Mouse (Mus musculus) erythroblast, embryonic 14.5 days (primary cell): ENCODE measurements around the gene Ulk3. TPM values are rescaled to one million over a fixed set of nuclear protein-coding genes. Genes with fewer than 3 reads are reported as not detected.

Experiments
- H3K27me3 ChIP-seq: 2 replicates; pipeline ENCODE4 v1.6.1; 2012; ENCODE audit warnings: inconsistent platforms; ENCODE audit not compliant: control insufficient read depth
- H3K36me3 ChIP-seq: 2 replicates; pipeline ENCODE4 v1.6.1; 2012; ENCODE audit warnings: mild to moderate bottlenecking, inconsistent platforms; ENCODE audit not compliant: control insufficient read depth
- H3K4me1 ChIP-seq: 2 replicates; pipeline ENCODE4 v1.6.1; 2012; ENCODE audit warnings: inconsistent platforms; ENCODE audit not compliant: control insufficient read depth
- H3K4me3 ChIP-seq: replicated peaks from 2 replicates; pipeline ENCODE3; 2012; ENCODE audit warnings: moderate library complexity, mild to moderate bottlenecking, inconsistent platforms
- H3K9me3 ChIP-seq: 2 replicates; pipeline ENCODE4 v1.6.1; 2012; ENCODE audit warnings: low read length, inconsistent platforms, mixed read lengths; ENCODE audit not compliant: control insufficient read depth
- GATA1 ChIP-seq: IDR thresholded peaks from 2 replicates; pipeline ENCODE4 v1.6.1; 2012; ENCODE audit warnings: low read length, inconsistent platforms, mixed read lengths
- TAL1 ChIP-seq: IDR thresholded peaks from 3 replicates; pipeline ENCODE4 v1.6.1; 2012; ENCODE audit warnings: low read length, inconsistent platforms, mixed read lengths
- polyA plus RNA-seq: library from polyadenylated mRNA; stranded (reverse); fragments of >175 nt; gene quantifications from 2 replicates; pipeline ENCODE4 v1.2.3, GENCODE M21; 2012

Gene Ulk3
- polyA plus RNA-seq, 1 experiment, result 0.17 TPM

DNA sequence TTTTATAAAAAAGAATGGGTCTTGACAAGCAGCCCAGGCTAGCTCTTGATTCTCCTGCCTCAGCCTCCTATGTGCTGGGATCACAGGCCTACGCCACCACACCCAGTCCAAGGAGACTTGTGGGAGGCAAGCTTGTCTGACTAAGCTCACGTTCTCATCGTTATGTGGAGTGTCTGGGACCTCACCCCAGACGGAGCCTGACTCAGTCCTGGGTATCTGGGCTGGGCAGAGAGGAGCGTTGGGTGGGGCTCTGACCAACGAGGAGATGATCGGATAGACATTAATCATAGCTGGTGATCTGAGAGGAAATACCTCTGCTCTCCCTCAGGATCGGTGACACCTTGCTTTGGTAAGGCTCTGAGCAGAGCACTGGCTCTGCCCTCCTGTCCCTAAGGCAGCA lies 29.6 kb downstream of the Ulk3 start:
- peaks cover 15% of the 10 kb centered on the region for H3K27me3 ChIP-seq
- H3K36me3 ChIP-seq, result no peaks in the 10 kb centered on the region
- no peak overlapping the region for H3K4me3 ChIP-seq
- peaks cover 19% of the 10 kb centered on the region for H3K4me1 ChIP-seq
- TF ChIP-seq GATA1, result no peak
- TF ChIP-seq TAL1, result no peak
- no peaks in the 10 kb centered on the region for H3K9me3 ChIP-seq

DNA sequence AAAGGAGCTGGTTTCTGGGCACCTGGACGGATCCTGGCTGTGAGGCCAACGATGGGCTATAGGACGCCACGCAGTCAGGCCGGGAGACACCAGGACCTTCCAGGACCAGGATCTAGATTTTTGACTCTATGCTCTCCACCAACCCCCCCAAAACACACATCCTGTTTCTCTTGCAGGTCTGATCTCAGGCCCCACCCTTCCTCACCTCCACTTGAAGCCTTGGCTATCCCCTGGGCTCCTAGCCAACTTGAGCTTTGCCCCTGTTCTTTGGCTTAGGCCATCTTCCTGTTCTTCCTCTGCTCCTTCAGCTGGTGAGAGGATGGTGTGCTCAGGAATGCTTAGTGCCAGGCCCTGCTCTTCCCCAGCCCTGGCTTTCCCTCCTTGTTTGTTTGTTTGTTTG lies 31.4 kb downstream of the Ulk3 start, which contains the start of gene Lman1l:
TSS of gene Lman1l (minus strand) at position 101 of the 400 bp plus-strand sequence.
- peaks cover 20% of the 10 kb centered on the region for H3K4me1 ChIP-seq
- H3K9me3 ChIP-seq, result no peaks in the 10 kb centered on the region
- H3K36me3 ChIP-seq, result peaks cover 13% of the 10 kb centered on the region
- no peak for TF ChIP-seq GATA1
- no peak for TF ChIP-seq TAL1
- peaks cover 7% of the 10 kb centered on the region for H3K27me3 ChIP-seq
- no peak within 1 kb of the TSS for H3K4me3 ChIP-seq

DNA sequence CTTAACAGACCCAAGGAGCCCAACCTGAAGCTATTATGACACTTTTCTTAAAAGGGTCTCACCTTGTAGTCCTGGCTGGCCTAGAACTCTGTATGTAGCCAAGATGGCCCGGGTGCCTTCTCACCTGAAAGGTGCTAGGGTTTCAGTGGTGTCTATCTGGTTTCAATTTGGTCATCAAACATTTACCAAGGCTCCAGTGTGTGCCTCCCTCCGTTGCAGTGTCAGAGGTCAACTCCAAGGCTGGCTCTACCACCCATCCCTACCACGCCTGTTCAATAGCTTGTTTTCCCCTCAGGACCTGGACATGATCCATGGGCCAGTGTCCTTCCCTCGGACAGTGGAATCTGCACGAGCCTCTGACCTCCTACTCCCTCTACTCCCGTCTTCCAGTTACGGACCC lies 35.0 kb downstream of the Ulk3 start:
- Histone ChIP-seq H3K36me3 (peaks cover 49% of the 10 kb centered on the region), H3K4me3 (no peak overlapping the region), H3K27me3 (no peaks in the 10 kb centered on the region; the same call in 1 of the 2 replicates), H3K9me3 (no peaks in the 10 kb centered on the region), H3K4me1 (peaks cover 18% of the 10 kb centered on the region)
- no peak for TF ChIP-seq GATA1
- TF ChIP-seq TAL1, result no peak

DNA sequence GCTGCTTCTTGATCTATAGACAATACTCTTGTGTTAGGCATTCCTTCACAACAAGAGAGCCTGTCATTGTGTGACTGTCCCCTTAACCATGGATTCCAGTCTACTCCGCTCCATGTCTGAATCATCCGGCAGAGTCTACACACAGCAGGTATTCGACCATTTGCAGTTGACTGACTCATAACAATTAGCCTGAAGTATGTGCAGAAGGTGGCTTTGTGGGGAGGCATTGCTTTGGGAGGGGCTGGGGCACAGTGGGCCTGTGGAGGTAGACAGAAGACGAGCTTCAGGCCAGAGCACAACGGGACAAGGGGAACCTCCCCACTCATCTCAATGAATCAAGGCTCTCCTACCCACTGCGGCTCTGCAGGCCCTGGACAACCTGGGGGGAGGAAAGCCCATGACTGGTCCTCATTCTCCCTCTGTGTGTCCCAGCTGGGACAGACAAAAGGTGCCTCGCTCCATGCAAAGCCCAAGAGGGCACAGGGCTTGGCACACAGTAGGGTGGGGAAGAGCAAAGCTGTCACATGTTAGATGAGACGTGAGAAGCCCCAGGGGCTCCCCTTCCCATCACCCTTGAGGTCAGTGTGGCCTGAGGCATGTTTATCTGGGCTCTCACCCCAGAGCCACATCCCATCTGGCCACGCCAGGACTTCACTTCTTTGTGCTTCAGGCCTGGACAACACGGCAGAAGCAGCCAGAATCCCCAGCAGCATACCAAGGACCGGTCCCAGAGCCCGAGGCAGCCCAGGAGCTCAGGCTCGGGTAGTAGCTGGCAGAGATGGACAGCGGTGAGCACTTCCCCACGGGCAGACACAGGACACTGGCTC lies 36.6 kb downstream of the Ulk3 start:
- peaks cover 25% of the 10 kb centered on the region for H3K4me1 ChIP-seq
- H3K4me3 ChIP-seq, result no peak overlapping the region
- H3K36me3 ChIP-seq, result peaks cover 65% of the 10 kb centered on the region
- TF ChIP-seq TAL1 (no peak), GATA1 (no peak)
- no peaks in the 10 kb centered on the region for H3K27me3 ChIP-seq
- H3K9me3 ChIP-seq, result no peaks in the 10 kb centered on the region

DNA sequence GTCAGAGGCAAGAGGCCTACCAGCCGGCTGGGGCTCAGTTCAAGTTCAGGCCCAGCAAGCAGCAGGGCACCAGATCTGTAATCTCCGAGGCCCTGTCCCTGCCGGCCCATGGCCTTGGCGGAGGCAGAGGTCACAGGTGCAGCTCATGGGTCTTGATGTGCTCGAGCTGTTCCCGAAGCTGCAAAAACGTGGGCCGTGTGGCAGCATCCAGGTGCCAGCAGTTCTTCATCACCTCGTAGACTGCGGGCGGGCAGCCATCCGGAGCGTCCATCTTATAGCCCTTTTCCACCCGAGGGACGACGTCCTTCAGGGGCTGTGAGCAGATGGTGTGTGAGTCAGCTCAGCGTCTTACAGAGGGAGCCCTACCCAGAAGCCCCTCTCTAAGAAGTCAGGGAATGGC lies 37.9 kb downstream of the Ulk3 start:
- Histone ChIP-seq H3K36me3 (peaks cover 78% of the 10 kb centered on the region), H3K4me1 (peaks cover 27% of the 10 kb centered on the region), H3K4me3 (no peak overlapping the region)

GRCm38 (mm10) chr9:57627892-57628291 lies 38.6 kb downstream of the Ulk3 start:
- no peak for TF ChIP-seq GATA1
- no peak for TF ChIP-seq TAL1
- Histone ChIP-seq H3K4me3 (no peak overlapping the region), H3K36me3 (peaks cover 85% of the 10 kb centered on the region), H3K4me1 (peaks cover 33% of the 10 kb centered on the region), H3K9me3 (no peaks in the 10 kb centered on the region), H3K27me3 (no peaks in the 10 kb centered on the region)

More for the DNA sequence above, 37.9 kb downstream of the Ulk3 start:
- Histone ChIP-seq H3K9me3 (no peaks in the 10 kb centered on the region), H3K27me3 (no peaks in the 10 kb centered on the region)
- TF ChIP-seq GATA1, result no peak
- no peak for TF ChIP-seq TAL1

GRCm38 (mm10) chr9:57628717-57629116 lies 39.5 kb downstream of the Ulk3 start:
- Histone ChIP-seq H3K36me3 (peaks cover 94% of the 10 kb centered on the region), H3K27me3 (no peaks in the 10 kb centered on the region), H3K4me3 (no peak overlapping the region), H3K9me3 (no peaks in the 10 kb centered on the region), H3K4me1 (peaks cover 35% of the 10 kb centered on the region)
- TF ChIP-seq GATA1 (no peak), TAL1 (no peak)

DNA sequence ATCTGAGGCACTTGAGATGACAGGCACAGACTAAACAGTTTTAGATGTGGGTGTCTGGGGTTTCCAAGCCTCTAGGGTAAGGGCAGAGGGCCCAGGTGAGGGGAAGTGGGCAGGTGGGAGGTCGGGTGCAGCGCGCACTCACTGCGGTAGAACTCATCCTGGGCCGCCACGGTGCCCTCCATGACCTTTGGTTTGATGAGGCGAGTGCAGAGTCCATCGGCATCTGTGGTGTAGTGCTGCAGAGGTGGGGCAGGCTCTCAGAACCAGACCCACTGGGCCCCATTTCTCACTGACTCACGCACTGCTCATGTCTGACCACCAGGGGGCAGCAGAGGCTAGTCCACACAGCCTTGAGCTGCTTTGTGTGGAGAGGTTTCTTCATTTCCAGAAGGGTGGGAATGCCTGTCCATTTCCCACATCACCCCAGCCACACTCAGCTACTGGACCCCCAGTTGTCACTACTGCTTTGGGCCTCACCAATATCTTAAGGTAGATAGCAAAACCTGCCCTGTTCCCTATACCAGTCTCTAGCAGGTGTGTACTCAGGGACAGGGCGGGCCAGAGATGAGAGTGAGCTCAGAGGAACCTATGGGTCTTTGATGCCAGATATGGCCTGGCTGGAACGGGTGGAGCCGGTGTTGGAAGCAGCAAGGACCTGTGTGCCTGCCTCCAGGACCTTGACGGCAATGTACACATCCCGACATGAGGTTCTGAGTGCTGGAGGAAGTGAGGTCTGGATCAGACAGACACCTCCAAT lies 40.0 kb downstream of the Ulk3 start:
- peaks cover 35% of the 10 kb centered on the region for H3K4me1 ChIP-seq

DNA sequence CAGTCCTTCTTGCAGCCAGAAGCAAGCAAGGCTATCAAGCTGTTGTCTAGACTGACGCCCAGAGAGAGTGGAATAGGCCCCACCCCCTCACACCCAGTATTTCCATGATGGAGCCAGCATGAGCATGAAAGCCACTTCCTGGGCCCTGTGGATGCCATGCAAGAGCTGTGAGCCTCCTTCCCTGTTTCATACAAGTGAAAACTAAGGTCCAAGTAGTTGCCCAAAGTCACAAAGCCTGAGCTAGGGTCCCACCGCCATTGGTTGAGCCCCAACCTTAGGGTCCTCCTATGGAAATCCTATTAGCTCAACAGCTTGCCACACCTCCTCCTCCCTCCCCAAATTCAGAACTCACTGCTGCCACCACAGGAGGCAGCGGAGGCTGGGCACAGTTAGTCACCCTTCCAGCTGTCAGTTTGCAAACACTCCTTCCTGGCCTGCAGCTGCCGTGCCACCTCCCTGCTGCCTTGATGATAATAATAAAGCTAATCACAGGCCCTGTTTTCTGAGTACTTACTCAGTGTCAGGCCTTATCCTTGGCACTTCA lies 44.3 kb downstream of the Ulk3 start:
- TF ChIP-seq TAL1, result no peak
- TF ChIP-seq GATA1, result no peak
- Histone ChIP-seq H3K4me3 (no peak overlapping the region), H3K27me3 (no peaks in the 10 kb centered on the region), H3K4me1 (peaks cover 57% of the 10 kb centered on the region), H3K9me3 (no peaks in the 10 kb centered on the region), H3K36me3 (peaks cover 79% of the 10 kb centered on the region)

More for the DNA sequence above, 40.0 kb downstream of the Ulk3 start:
- H3K4me3 ChIP-seq, result no peak overlapping the region
- peaks cover 99% of the 10 kb centered on the region for H3K36me3 ChIP-seq
- no peaks in the 10 kb centered on the region for H3K9me3 ChIP-seq
- no peak for TF ChIP-seq GATA1
- no peaks in the 10 kb centered on the region for H3K27me3 ChIP-seq
